Mouse (Mus musculus) adrenal gland, adult (tissue): ENCODE measurements at regions not wholly inside any gene's neighbourhood (a gene's known extent, or its start where the extent isn't known, plus 50 kb on each side); places are given as distances from the start of the nearest gene placed in this dataset.
"Not testable (repeated sequence)": the region's sequence is repeated elsewhere in the genome, so short reads cannot be mapped to it uniquely, and the experiment has no call there.

Experiments
- DNase-seq, 2 experiments: peaks; one replicate each; pipeline ENCODE4 v3.0.0; 2022 to 2023; ENCODE audit warnings: low spot score in 1 of 2; ENCODE audit not compliant: inconsistent age in 2 of 2

DNA sequence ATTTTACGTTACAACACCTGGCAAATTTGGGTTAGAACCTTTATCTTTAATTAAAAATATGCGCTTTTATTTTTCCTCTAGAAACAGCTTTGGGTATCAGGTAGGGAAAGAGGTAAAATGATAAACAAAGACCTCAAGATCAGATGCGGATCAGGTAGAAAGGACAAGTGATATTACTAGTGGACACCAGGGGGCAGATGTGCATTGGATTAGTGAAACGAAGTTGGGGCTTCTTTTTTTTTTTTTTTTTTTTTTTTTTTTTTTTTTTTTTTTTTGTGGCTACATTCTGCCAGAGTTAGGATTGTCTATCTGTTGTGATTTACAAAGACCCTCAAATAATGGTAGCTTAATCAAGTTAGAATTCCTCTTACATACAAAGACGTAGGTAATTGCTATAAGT, 153.8 kb downstream of the Cd109 start:
- DNase-seq = peak in 1 of 2 experiments; percentile 47

DNA sequence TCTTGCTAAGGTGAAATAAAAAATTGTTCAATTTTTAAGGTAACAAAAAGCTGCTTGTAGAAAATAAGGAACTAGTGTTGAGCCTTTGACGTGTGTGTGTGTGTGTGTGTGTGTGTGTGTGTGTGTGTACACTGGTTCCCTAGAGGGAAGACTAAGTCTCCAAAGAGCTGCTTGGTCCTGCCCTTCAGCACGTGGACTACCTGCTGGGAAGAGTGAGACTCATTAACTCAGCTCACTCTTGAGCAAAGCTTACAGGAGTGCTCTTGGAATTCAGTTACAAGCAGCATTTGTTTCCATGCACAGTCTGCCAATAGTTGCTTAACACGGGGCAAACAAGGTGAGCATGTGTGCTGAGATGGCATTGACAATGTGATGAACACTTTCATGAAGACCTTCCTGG, 158.6 kb downstream of the Cd109 start:
- DNase-seq = no peak

- DNase-seq = peak; percentile 11 to 66
These were observed 160.1 kb downstream of the Cd109 start for GRCm38 (mm10) chr9:78775462-78775861.

DNA sequence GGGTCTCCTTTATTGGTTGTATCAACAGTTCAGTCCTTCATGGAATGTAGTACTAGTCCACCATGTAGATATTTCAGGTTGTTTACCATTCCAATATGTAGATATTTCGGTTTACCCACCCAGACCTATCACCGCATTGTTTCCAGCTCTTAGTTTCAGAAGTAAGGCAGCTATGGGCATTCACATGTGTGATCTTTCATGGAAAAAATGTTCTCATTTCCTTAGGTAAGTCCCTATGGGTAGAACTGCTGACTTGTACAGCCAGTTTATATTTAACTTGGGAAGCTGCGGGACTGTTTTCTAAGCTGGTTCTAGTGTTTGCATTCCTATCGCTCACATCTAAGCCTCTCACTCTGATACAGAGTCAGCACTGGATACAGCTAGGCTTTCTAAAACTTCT, 165.2 kb downstream of the Cd109 start:
- no peak for DNase-seq

- peak in 1 of 2 experiments; percentile 30 for DNase-seq
These were observed 167.0 kb downstream of the Cd109 start for GRCm38 (mm10) chr9:78782297-78782696.

- no peak for DNase-seq
These were observed 167.5 kb downstream of the Cd109 start for GRCm38 (mm10) chr9:78782860-78783259.

GRCm38 (mm10) chr9:78787866-78788265, 172.5 kb downstream of the Cd109 start:
- DNase-seq = peak; percentile 5 to 72

- no peak for DNase-seq
These were observed 174.4 kb downstream of the Cd109 start for GRCm38 (mm10) chr9:78789703-78790102.

- DNase-seq = no peak
These were observed 174.8 kb downstream of the Cd109 start for GRCm38 (mm10) chr9:78790155-78790554.

GRCm38 (mm10) chr9:78795801-78796200, 180.5 kb downstream of the Cd109 start:
- no peak for DNase-seq

DNA sequence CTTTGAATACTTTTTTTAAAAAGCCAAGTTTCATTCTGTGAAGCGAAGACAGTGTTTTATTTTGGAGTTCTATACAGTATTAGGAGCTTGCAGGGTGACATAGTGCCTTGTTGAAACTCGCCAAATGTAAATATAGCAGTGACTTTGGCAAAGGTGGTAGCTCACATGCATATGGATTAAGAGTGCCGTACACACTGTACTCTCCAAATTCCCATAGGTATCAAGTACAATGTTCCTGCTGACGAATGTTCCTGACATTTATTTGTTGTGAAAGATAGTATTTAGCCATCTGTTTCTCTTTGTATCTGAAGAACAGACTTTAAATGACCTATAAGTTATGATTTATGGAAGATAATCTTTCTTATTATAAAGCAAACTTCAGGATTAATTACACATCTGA, 201.9 kb downstream of the Cd109 start:
- DNase-seq = no peak

DNA sequence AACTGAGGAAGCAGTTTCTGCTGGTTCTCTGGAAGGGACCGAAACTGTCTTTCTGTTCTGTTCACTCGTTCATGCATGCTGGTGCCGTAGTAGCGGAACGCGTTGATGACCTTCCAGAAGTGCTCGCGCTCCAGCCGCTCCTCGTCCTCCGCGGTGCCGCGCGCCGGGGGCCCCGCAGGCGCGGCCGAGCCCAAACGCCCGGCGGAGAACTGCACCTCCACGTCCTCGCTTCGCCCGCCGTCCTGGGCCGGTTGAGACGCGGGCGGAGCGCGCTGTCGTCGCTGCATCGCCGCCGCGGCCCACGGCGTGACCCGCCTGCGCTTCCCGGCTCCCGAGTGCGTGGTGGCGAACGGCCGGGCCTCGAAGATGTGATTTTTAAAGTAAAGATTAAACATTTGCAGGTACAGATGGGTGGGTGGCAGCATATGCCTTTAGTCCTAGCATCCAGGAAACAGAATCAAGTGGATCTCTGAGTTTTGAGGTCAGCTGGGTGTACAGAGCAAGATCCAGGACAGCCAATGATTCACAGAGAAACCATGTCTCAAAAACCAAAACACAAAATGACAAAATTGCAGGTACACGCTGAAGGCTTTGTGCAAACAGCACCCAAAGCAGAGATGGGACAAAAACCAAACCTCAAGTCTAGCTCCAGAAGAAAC, 206.3 kb downstream of the Cd109 start:
- peak; percentile 20 to 49 for DNase-seq

- no peak for DNase-seq
These were observed 229.8 kb downstream of the Cd109 start for GRCm38 (mm10) chr9:78844969-78845683.

GRCm38 (mm10) chr9:78846110-78846509, 230.8 kb downstream of the Cd109 start:
- DNase-seq = no peak

- DNase-seq = no peak
These were observed 232.7 kb downstream of the Cd109 start for GRCm38 (mm10) chr9:78847890-78848563.

- DNase-seq = not testable (repeated sequence)
These were observed 233.2 kb downstream of the Cd109 start for GRCm38 (mm10) chr9:78848564-78848893.

DNA sequence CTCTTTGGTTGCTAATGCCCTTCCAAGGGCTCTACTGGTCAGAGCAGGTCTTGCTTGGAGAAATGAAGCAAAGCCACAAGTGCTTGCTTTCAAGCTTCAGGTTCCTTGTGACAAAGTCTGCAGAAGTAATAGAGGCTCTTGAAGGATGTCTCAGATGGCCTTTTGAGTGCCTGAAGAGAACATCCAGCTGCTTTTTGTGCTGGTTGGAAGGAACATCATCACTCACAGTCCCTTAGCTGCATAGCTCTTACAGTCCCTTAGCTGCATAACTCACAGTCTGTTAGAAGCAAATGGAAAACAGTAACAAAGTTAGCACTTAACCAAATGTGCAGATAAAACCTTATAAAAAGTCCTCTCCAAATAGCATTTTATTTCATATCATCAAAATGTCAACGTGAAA, 241.6 kb downstream of the Cd109 start:
- no peak for DNase-seq

- DNase-seq = no peak
These were observed 244.6 kb downstream of the Cd109 start for GRCm38 (mm10) chr9:78859956-78860355.

DNA sequence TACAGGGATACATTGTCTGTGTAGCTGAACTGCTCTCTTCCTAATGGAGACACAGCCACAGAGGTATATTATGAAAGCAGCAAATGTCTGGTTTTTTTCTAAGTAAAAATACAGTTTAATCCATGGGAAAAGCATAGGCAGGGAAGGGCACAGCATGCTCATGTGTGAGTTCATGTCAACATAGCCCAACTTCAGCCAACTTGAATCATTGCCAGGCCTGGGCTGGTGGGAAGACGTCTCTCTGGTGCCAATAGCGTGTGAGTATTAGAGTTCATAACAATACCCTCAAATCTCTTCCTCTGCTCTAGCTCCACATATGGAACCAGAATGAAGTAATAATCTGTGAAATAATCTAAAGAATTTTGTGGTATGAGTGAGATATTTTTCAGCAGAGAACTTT, 257.2 kb downstream of the Cd109 start:
- DNase-seq = no peak

DNA sequence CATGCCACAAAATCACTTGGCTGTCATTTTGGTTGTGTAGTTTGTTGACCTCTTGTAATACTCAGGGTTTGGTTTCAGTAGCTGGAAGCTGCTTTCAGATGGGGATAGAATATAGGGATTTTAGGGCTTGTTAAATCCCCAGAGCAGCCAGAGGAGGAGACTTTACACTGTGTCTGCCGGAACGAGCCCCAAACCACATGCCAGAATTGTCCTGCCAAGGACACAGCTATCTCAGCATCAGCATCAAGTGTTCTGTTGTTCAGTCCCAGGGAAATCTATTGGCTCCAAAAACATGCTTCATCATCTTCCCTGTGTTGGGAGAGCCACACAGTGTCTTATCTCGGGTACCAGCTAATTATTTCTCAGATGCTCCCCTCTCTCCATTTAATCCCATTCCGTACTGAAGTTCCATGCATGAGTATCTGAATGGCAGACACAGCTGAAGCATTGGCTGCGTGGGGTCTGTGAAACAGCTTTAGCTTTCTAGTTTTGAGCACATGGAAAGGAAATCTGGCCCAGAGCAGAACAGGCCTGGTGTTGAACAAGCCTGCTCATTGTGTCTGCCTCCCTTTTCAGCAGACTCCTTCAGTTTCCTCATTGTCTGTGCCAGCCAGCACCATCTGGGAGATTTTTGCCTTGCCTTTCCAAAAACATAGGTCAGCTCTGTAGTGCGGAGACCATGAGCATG, 264.8 kb downstream of the Cd109 start:
- no peak for DNase-seq

GRCm38 (mm10) chr9:78880643-78881306, 265.4 kb downstream of the Cd109 start:
- DNase-seq = no peak
